Mouse (Mus musculus): Measurements from ENCODE around the gene Itpr2.

DNA sequence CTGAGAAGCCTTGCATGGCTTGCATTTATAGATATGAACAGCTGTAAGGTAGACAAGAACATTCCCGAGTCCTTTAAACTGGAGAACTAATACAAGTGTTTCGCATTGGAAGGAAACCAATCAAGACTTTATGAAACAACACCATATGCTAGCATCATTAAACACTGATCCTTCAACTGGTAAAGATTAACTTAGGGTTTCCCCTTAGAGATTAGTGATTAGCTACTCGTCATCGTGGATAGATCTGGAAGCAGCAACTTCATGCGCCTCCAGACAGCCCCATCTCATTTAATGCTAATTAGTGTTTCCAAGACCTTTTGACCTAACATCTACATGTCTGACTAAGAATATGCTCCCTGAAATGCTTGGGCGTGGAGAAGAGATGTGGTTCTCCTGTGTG is 255.7 kb downstream of the Itpr2 start:
- no peak for TF ChIP-seq POLR2A (IDR thresholded peaks at IDR 0.05; ENCODE audit: borderline replicate concordance, insufficient read depth, low read length)
- TF ChIP-seq CTCF (IDR thresholded peaks at IDR 0.05; ENCODE audit: borderline replicate concordance, insufficient read depth, low read depth, low read length): no peak

Measured in cerebellum, adult 2 months (tissue).